Mouse (Mus musculus): ENCODE results near the gene Ascc2. TPM values are rescaled to one million over a fixed set of nuclear protein-coding genes. Genes with fewer than 3 reads are reported as not detected.

The Ascc2 gene
- 10 to 100 TPM; 23.1 to 35.3 TPM for polyA plus RNA-seq (2017; shearing (Covaris generic))

GRCm38 (mm10) chr11:4637534-4638234, at the start of gene Ascc2:
TSS of gene Ascc2 (plus strand) at chr11:4637747.
- peak; percentile 93 for ATAC-seq

GRCm38 (mm10) chr11:4591811-4592210, 45.7 kb upstream of the Ascc2 start:
- ATAC-seq: no peak

GRCm38 (mm10) chr11:4593491-4593848, 44.1 kb upstream of the Ascc2 start:
- ATAC-seq: no peak

GRCm38 (mm10) chr11:4593849-4594607, 43.5 kb upstream of the Ascc2 start:
- peak; percentile 34 for ATAC-seq

GRCm38 (mm10) chr11:4594608-4595500, 42.7 kb upstream of the Ascc2 start, which contains the start of gene Mtmr3:
TSS of gene Mtmr3 (minus strand) at chr11:4594863.
- ATAC-seq: peak; percentile 85

GRCm38 (mm10) chr11:4598411-4598810, 39.1 kb upstream of the Ascc2 start:
- no peak for ATAC-seq

- no peak for ATAC-seq
Observed at GRCm38 (mm10) chr11:4599916-4600315, 37.6 kb upstream of the Ascc2 start.

GRCm38 (mm10) chr11:4601890-4602289, 35.7 kb upstream of the Ascc2 start:
- no peak for ATAC-seq

- no peak for ATAC-seq
Observed at GRCm38 (mm10) chr11:4602691-4603441, 34.7 kb upstream of the Ascc2 start.

GRCm38 (mm10) chr11:4604441-4604840, 33.1 kb upstream of the Ascc2 start:
- no peak for ATAC-seq

- no peak for ATAC-seq
Observed at GRCm38 (mm10) chr11:4605414-4605813, 32.1 kb upstream of the Ascc2 start.

GRCm38 (mm10) chr11:4606541-4606940, 31.0 kb upstream of the Ascc2 start:
- no peak for ATAC-seq

GRCm38 (mm10) chr11:4611904-4612303, 25.6 kb upstream of the Ascc2 start:
- ATAC-seq: no peak

- no peak for ATAC-seq
Observed at GRCm38 (mm10) chr11:4620017-4620485, 17.5 kb upstream of the Ascc2 start, which contains the start of gene Gm11032. TSS of gene Gm11032 (plus strand) at chr11:4620067.

GRCm38 (mm10) chr11:4620501-4621108, 16.9 kb upstream of the Ascc2 start:
- no peak for ATAC-seq

GRCm38 (mm10) chr11:4621866-4622265, 15.7 kb upstream of the Ascc2 start:
- no peak for ATAC-seq

- no peak for ATAC-seq
Observed at GRCm38 (mm10) chr11:4622442-4622986, 15.0 kb upstream of the Ascc2 start.

- ATAC-seq: no peak
Observed at GRCm38 (mm10) chr11:4622997-4623396, 14.6 kb upstream of the Ascc2 start.

- no peak for ATAC-seq
Observed at GRCm38 (mm10) chr11:4625931-4626330, 11.6 kb upstream of the Ascc2 start.

GRCm38 (mm10) chr11:4627636-4628035, 9.9 kb upstream of the Ascc2 start:
- no peak for ATAC-seq

- no peak for ATAC-seq
Observed at GRCm38 (mm10) chr11:4629861-4630280, 7.7 kb upstream of the Ascc2 start.

Data from activated CD4-positive, CD25-positive, alpha-beta regulatory T cell, adult 4 months (primary cell).